12 mouse cellular contexts compared by ENCODE assay signal in genomic region chr3:108380695-108381094, GRCm38 (mm10). TPM values are rescaled to one million over a fixed set of nuclear protein-coding genes. Genes with fewer than 3 reads are reported as not detected.
DNase-seq lines count a peak whose midpoint lies in the region; ATAC-seq and TF ChIP-seq lines count a peak whose summit lies in the region.
"Had no signal": no experiment of that assay in that cellular context is flagged by ENCODE, and none has a peak within 500 bp of the region (broad histone marks: within the 10 kb centered on the region; RNA-seq: fewer than 3 reads in every experiment).

No protein-coding gene starts in this region.

- no peak for TF ChIP-seq POLR2A in cortical plate, adult 2 months (IDR thresholded peaks at IDR 0.05; ENCODE audit: extremely low read depth, insufficient read depth, low read length)

- peak; percentile 44 for TF ChIP-seq CTCF in layer of hippocampus, adult 2 months (conservative IDR thresholded peaks at IDR 0.05)
- TF ChIP-seq CTCF in cortical plate, adult 2 months (IDR thresholded peaks at IDR 0.05; ENCODE audit: extremely low read depth, insufficient read depth, low read length): 0 out of 2 replicates have a peak, but pooled peaks have one; percentile 24

- intact Hi-C loops in left cerebral cortex, postnatal 25 days (cut with DNase I): no loop called here

- DNase-seq in CD4-positive, CD25-positive, alpha-beta regulatory T cell, adult 2 months (ENCODE audit: low read depth, low spot score): peak; percentile 42
- DNase-seq in layer of hippocampus, adult 2 months (ENCODE audit: low spot score in 2 of 2): no peak
- no peak for DNase-seq in layer of hippocampus, adult 11-12 months (ENCODE audit: low spot score)
- DNase-seq in 3T3-L1 (ENCODE audit: low read depth, low spot score): peak; percentile 54
- DNase-seq in left cerebral cortex, postnatal 25 days (ENCODE audit: low spot score in 2 of 2): no peak
- no peak for DNase-seq in Muller cell, postnatal 12 days (ENCODE audit: inconsistent ontology term)

- H3K4me1 ChIP-seq in cortical plate, adult 2 months (ENCODE audit: control insufficient read depth, insufficient read depth, low read length): peaks cover 4% of the 10 kb centered on the region

- ATAC-seq in CD4-positive, CD25-positive, alpha-beta regulatory T cell, adult 4 months: no peak

- peak overlapping the region; percentile 64; the same call in 1 of the 2 replicates for H3K27ac ChIP-seq in layer of hippocampus, adult 2 months
- H3K27ac ChIP-seq in cortical plate, adult 2 months (ENCODE audit: insufficient read depth, low read length): no peak overlapping the region
- H3K27ac ChIP-seq: hindbrain, embryonic 15.5 days had no signal

- H3K4me3 ChIP-seq in layer of hippocampus, adult 2 months: no peak overlapping the region
- no peak overlapping the region for H3K4me3 ChIP-seq in cortical plate, adult 2 months (ENCODE audit: insufficient read depth, low read length)
- H3K4me3 ChIP-seq: hindbrain, embryonic 15.5 days had no signal

RNA-seq across cellular contexts. Expression of gene Psrc1, which starts 2.9 kb away (rescaled TPM):
- 1 to 10 TPM; 1.7 to 3.4 TPM for polyA plus RNA-seq in CD4-positive, CD25-positive, alpha-beta regulatory T cell, adult 4 months (2017; shearing (Covaris generic))
- 10 to 100 TPM; 17.5 to 22.2 TPM for total RNA-seq in layer of hippocampus, adult 2 months (2021)
- polyA plus RNA-seq in cortical plate, adult 2 months (2012; rRNA removed): 29.9 and 35.5 TPM in 2 replicates
- total RNA-seq in left cerebral cortex, postnatal 25 days (2021): 10 to 100 TPM; 12.9 to 18.6 TPM

RNA-seq across cellular contexts. Expression of gene Mybphl, which starts 16.0 kb away (rescaled TPM):
- polyA plus RNA-seq in CD4-positive, CD25-positive, alpha-beta regulatory T cell, adult 4 months (2017; shearing (Covaris generic)): not detected
- 1 to 10 TPM in 1 of 2 experiments, under 1 TPM in 1; 0.83 to 1.5 TPM for total RNA-seq in layer of hippocampus, adult 2 months (2021)
- polyA plus RNA-seq in cortical plate, adult 2 months (2012; rRNA removed): 0.08 TPM in 1 of 2 replicates, not detected in the other
- total RNA-seq in left cerebral cortex, postnatal 25 days (2021): under 1 TPM; 0.25 to 0.85 TPM
- polyA plus RNA-seq: embryonic facial prominence, embryonic 14.5 days; limb, embryonic 11.5 days; stomach, embryonic 16.5 days had no signal

RNA-seq across cellular contexts. Expression of gene Celsr2, which starts 34.7 kb away (rescaled TPM):
- 1 to 10 TPM in 1 of 2 experiments, under 1 TPM in 1; 0.61 to 2.1 TPM for polyA plus RNA-seq in CD4-positive, CD25-positive, alpha-beta regulatory T cell, adult 4 months (2017; shearing (Covaris generic))
- 100 to 1,000 TPM; 185 to 201 TPM for total RNA-seq in layer of hippocampus, adult 2 months (2021)
- polyA plus RNA-seq in cortical plate, adult 2 months (2012; rRNA removed): 60.0 and 61.5 TPM in 2 replicates
- 100 to 1,000 TPM; 160 to 168 TPM for total RNA-seq in left cerebral cortex, postnatal 25 days (2021)

Comparison
In these comparisons a context has a peak if more than half of its experiments do, and no peak if none do; other contexts are left out.
1. DNase-seq: peak in CD4-positive, CD25-positive, alpha-beta regulatory T cell, adult 2 months (single experiment) and 3T3-L1 (single experiment); none in layer of hippocampus, adult 2 months (0 of 2), layer of hippocampus, adult 11-12 months (single experiment), left cerebral cortex, postnatal 25 days (0 of 2) and Muller cell, postnatal 12 days (single experiment).